ENCODE assay signal across 8 mouse cellular contexts in genomic region chr13:58274259-58274991, GRCm38 (mm10). TPM values are rescaled to one million over a fixed set of nuclear protein-coding genes. Genes with fewer than 3 reads are reported as not detected.
DNase-seq lines count a peak whose midpoint lies in the region; ATAC-seq and TF ChIP-seq lines count a peak whose summit lies in the region.

No protein-coding gene starts in this region.

- peak; percentile 69 for DNase-seq in 3T3-L1 (ENCODE audit: low read depth, low spot score)
- peak; percentile 92 for DNase-seq in adrenal gland, postnatal 14 days
- peak; percentile 82 for DNase-seq in embryonic facial prominence, embryonic 11.5 days (ENCODE audit: low spot score)
- DNase-seq in heart, adult 2 months, result peak; percentile 85
- DNase-seq in kidney, adult 9 months, result peak; percentile 56
- DNase-seq in liver, adult 2 months (ENCODE audit: extremely low read depth, low read depth, low spot score), result peak; percentile 40
- DNase-seq in naive thymus-derived CD4-positive, alpha-beta T cell, adult 2 months (ENCODE audit: low read depth), result peak; percentile 47

- H3K4me2 ChIP-seq in embryonic facial prominence, embryonic 11.5 days (ENCODE audit: low read depth, low read length), result peak overlapping the region; percentile 85
- H3K4me2 ChIP-seq in stomach, embryonic 16.5 days (ENCODE audit: low read depth, low read length), result peak overlapping the region; percentile 95

- no peak for TF ChIP-seq POLR2A in heart, adult 2 months (IDR thresholded peaks at IDR 0.05; ENCODE audit: insufficient read depth, low read depth, low read length)
- 0 out of 2 replicates have a peak, but pooled peaks have one; percentile 3 for TF ChIP-seq POLR2A in liver, adult 2 months (IDR thresholded peaks at IDR 0.05; ENCODE audit: extremely low read depth, insufficient read depth, low read length)

- peaks cover 1% of the 10 kb centered on the region for H3K79me2 ChIP-seq in heart, adult 2 months (replicated peaks; ENCODE audit: control insufficient read depth, insufficient read depth, low read length)
- H3K79me2 ChIP-seq in liver, adult 2 months (ENCODE audit: control insufficient read depth, insufficient read depth, low read length), result no peaks in the 10 kb centered on the region

- no peak for TF ChIP-seq EP300 in heart, adult 2 months (IDR thresholded peaks at IDR 0.05; ENCODE audit: insufficient read depth, low read depth, low read length)

- under 1% methylated on average over 73 of the region's 84 CpGs for WGBS in embryonic facial prominence, embryonic 11.5 days
- under 1% methylated on average over 84 of the region's 84 CpGs for WGBS in heart, adult 2 months
- under 1% methylated on average over 83 of the region's 84 CpGs for WGBS in liver, adult 2 months
- under 1% methylated on average over 83 of the region's 84 CpGs for WGBS in stomach, embryonic 16.5 days

- no peaks in the 10 kb centered on the region for H3K4me1 ChIP-seq in embryonic facial prominence, embryonic 11.5 days (ENCODE audit: control insufficient read depth, insufficient read depth, low read length)
- no peaks in the 10 kb centered on the region for H3K4me1 ChIP-seq in heart, adult 2 months (ENCODE audit: control insufficient read depth, insufficient read depth, low read length)
- H3K4me1 ChIP-seq in liver, adult 2 months (ENCODE audit: control insufficient read depth, insufficient read depth, low read length), result peaks cover 7% of the 10 kb centered on the region
- H3K4me1 ChIP-seq in stomach, embryonic 16.5 days (ENCODE audit: control insufficient read depth, insufficient read depth, low read length), result peaks cover 6% of the 10 kb centered on the region; the same call in 1 of the 2 replicates

- no peak for TF ChIP-seq CTCF in heart, adult 2 months (IDR thresholded peaks at IDR 0.05)
- TF ChIP-seq CTCF in liver, adult 2 months (IDR thresholded peaks at IDR 0.05; ENCODE audit: low read depth, low read length), result no peak

- no peaks in the 10 kb centered on the region for H3K27me3 ChIP-seq in embryonic facial prominence, embryonic 11.5 days (ENCODE audit: control insufficient read depth, insufficient read depth, low read length)
- H3K27me3 ChIP-seq in heart, adult 2 months (ENCODE audit: control insufficient read depth, insufficient read depth, low read length), result no peaks in the 10 kb centered on the region
- no peaks in the 10 kb centered on the region for H3K27me3 ChIP-seq in liver, adult 2 months (ENCODE audit: control insufficient read depth, insufficient read depth, low read length)
- H3K27me3 ChIP-seq in stomach, embryonic 16.5 days (ENCODE audit: control insufficient read depth, insufficient read depth, low read length), result no peaks in the 10 kb centered on the region; the same call in 1 of the 2 replicates

- ATAC-seq in embryonic facial prominence, embryonic 11.5 days (replicated peaks; ENCODE audit: insufficient number of reproducible peaks, low FRiP score, low TSS enrichment, low read depth), result peak; percentile 84
- ATAC-seq in stomach, embryonic 16.5 days (ENCODE audit: insufficient read depth, low FRiP score), result peak; percentile 84

- peak overlapping the region; percentile 85 for H3K9ac ChIP-seq in embryonic facial prominence, embryonic 11.5 days (replicated peaks; ENCODE audit: low read length)
- H3K9ac ChIP-seq in heart, adult 2 months (ENCODE audit: low read depth, low read length), result peak overlapping the region; percentile 99
- H3K9ac ChIP-seq in liver, adult 2 months (ENCODE audit: low read depth, low read length), result peak overlapping the region; percentile 91
- H3K9ac ChIP-seq in stomach, embryonic 16.5 days (ENCODE audit: low read length), result peak overlapping the region; percentile 87

- H3K27ac ChIP-seq in embryonic facial prominence, embryonic 11.5 days (replicated peaks; ENCODE audit: low read depth, low read length), result peak overlapping the region; percentile 62; the same call in 1 of the 2 replicates
- peak overlapping the region; percentile 70 for H3K27ac ChIP-seq in heart, adult 2 months
- H3K27ac ChIP-seq in liver, adult 2 months (replicated peaks; ENCODE audit: insufficient read depth, low read depth, low read length), result peak overlapping the region; percentile 40; the same call in 1 of the 2 replicates
- H3K27ac ChIP-seq in stomach, embryonic 16.5 days (ENCODE audit: low read length), result peak overlapping the region; percentile 74

- no peaks in the 10 kb centered on the region for H3K9me3 ChIP-seq in embryonic facial prominence, embryonic 11.5 days (replicated peaks; ENCODE audit: control insufficient read depth, low read length)
- H3K9me3 ChIP-seq in stomach, embryonic 16.5 days (replicated peaks; ENCODE audit: control insufficient read depth, low read length), result no peaks in the 10 kb centered on the region

- intact Hi-C loops in heart, adult 2 months (cut with DNase I), result loop anchor here (5.0 kb wide), 2 partner anchors 57 to 83 kb away; partner anchors contain the start of genes Kif27 and Ubqln1

- peak overlapping the region; percentile 85 for H3K4me3 ChIP-seq in embryonic facial prominence, embryonic 11.5 days (ENCODE audit: low read depth, low read length)
- peak overlapping the region; percentile 87 for H3K4me3 ChIP-seq in heart, adult 2 months
- peak overlapping the region; percentile 99 for H3K4me3 ChIP-seq in liver, adult 2 months (ENCODE audit: insufficient read depth, low read depth, low read length)
- H3K4me3 ChIP-seq in stomach, embryonic 16.5 days (replicated peaks; ENCODE audit: low read length), result peak overlapping the region; percentile 79

- no peaks in the 10 kb centered on the region for H3K36me3 ChIP-seq in embryonic facial prominence, embryonic 11.5 days (replicated peaks; ENCODE audit: control insufficient read depth, insufficient read depth, low read depth, low read length)
- no peaks in the 10 kb centered on the region for H3K36me3 ChIP-seq in heart, adult 2 months (ENCODE audit: control insufficient read depth, insufficient read depth, low read length)
- no peaks in the 10 kb centered on the region for H3K36me3 ChIP-seq in liver, adult 2 months (ENCODE audit: control insufficient read depth, insufficient read depth, low read length)
- H3K36me3 ChIP-seq in stomach, embryonic 16.5 days (ENCODE audit: control insufficient read depth, insufficient read depth, low read length), result no peaks in the 10 kb centered on the region

RNA-seq across cellular contexts. Expression of gene Gkap1, which starts 1.1 kb away (rescaled TPM):
- total RNA-seq in adrenal gland, postnatal 14 days (2021), result 41.8 and 42.0 TPM in 2 replicates
- 22.0 and 31.2 TPM in 2 replicates for polyA plus RNA-seq in embryonic facial prominence, embryonic 11.5 days (2014; fragmentation: Nextera tagmentation; extraction: Ambion mirVana)
- 10 to 100 TPM; 21.8 to 28.3 TPM for total RNA-seq in heart, adult 2 months (2021)
- 4.7 and 7.1 TPM in 2 replicates for polyA plus RNA-seq in heart, adult 2 months (2012; rRNA removed)
- total RNA-seq in liver, adult 2 months (2014; rRNA removed), result 11.7 and 14.9 TPM in 2 replicates
- 3.5 and 4.3 TPM in 2 replicates for polyA plus RNA-seq in liver, adult 2 months (2012; rRNA removed)
- 14.4 and 17.3 TPM in 2 replicates for polyA plus RNA-seq in stomach, embryonic 16.5 days (2015; fragmentation: Nextera tagmentation; extraction: Ambion mirVana)

RNA-seq across cellular contexts. Expression of gene Ubqln1, which starts 59.0 kb away (rescaled TPM):
- 103 and 113 TPM in 2 replicates for total RNA-seq in adrenal gland, postnatal 14 days (2021)
- polyA plus RNA-seq in embryonic facial prominence, embryonic 11.5 days (2014; fragmentation: Nextera tagmentation; extraction: Ambion mirVana), result 142 and 144 TPM in 2 replicates
- total RNA-seq in heart, adult 2 months (2021), result 10 to 100 TPM; 48.8 to 49.2 TPM
- polyA plus RNA-seq in heart, adult 2 months (2012; rRNA removed), result 49.4 and 67.0 TPM in 2 replicates
- total RNA-seq in liver, adult 2 months (2014; rRNA removed), result 77.4 and 87.1 TPM in 2 replicates
- 119 and 146 TPM in 2 replicates for polyA plus RNA-seq in liver, adult 2 months (2012; rRNA removed)
- 73.7 and 80.1 TPM in 2 replicates for polyA plus RNA-seq in stomach, embryonic 16.5 days (2015; fragmentation: Nextera tagmentation; extraction: Ambion mirVana)

Comparison
In these comparisons a context has a peak if more than half of its experiments do, and no peak if none do; other contexts are left out.
1. Peak in every context shown above with its lines: DNase-seq, ATAC-seq, H3K4me3 ChIP-seq and H3K27ac ChIP-seq.
2. DNase-seq: peak in every context shown above with its lines; median percentile 92 in adrenal gland, postnatal 14 days; 85 in heart, adult 2 months; 82 in embryonic facial prominence, embryonic 11.5 days; 69 in 3T3-L1; 56 in kidney, adult 9 months; 47 in naive thymus-derived CD4-positive, alpha-beta T cell, adult 2 months; 40 in liver, adult 2 months.